Mouse (Mus musculus) small intestine, adult 2 months (tissue): Measurements from ENCODE around the gene Zcchc24.

ENCODE experiments used
- CTCF ChIP-seq: fragments of 200-500 bp; IDR thresholded peaks from 2 replicates; pipeline ENCODE4 v1.5.1; 2012; ENCODE audit warnings: low read depth, mild to moderate bottlenecking, control low read depth, inconsistent platforms, low read length, moderate library complexity, mixed read lengths; ENCODE audit not compliant: insufficient replicate concordance, insufficient read length; ENCODE audit errors: extremely low read depth
- POLR2A ChIP-seq: fragments of 200-500 bp; IDR thresholded peaks from 2 replicates; pipeline ENCODE4 v1.6.1; 2012; ENCODE audit warnings: low read depth, mild to moderate bottlenecking, control low read depth, inconsistent platforms, low read length, moderate library complexity

DNA sequence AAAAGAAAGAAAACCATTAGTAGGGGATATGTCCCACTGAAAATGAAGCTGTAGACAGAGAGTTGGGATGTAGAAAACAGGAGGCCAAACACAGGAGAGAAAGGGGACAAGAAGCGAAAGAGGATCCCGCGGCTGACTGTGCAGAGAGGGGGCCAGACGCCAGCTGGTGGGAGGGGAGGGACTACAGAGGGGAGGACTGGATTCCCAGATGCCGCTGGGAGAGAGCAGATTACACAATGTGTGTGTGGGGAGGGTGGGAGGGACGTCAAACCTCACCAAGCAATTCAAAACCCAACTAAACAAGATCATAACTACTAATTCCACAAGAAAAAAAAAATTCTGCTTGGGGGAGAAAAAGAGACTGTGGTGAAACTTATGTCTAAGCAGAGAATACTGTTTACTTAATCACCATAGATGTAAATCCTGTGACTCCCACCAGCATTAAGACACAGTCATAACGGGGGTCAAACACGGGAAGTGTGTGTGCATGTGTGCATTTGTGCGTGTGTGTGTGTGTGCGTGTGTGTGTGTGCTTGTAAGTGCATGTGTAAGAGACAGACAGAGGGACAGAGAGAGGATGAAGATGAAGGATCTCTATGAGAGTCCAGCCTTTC, 26.8 kb upstream of the Zcchc24 start:
- TF ChIP-seq CTCF (no peak), POLR2A (no peak)
